Mouse (Mus musculus) heart, embryonic 13.5 days (tissue): ENCODE data around the gene Robo4. TPM values are rescaled to one million over a fixed set of nuclear protein-coding genes. Genes with fewer than 3 reads are reported as not detected.
A peak's percentile ranks its signal among the peaks of the same experiment; 100 is the strongest.

Experiments
- ATAC-seq: fragments of 200-750 bp; cut with Nextera tagmentation; 2 replicates; pipeline ENCODE4 v1.8.0; 2017; ENCODE audit warnings: moderate TSS enrichment; ENCODE audit not compliant: insufficient number of reproducible peaks, low FRiP score, low TSS enrichment; ENCODE audit errors: extremely low read depth
- H3K27ac ChIP-seq: fragments of 300-500 bp; sonication (generic); replicated peaks from 2 replicates; pipeline ENCODE4 v1.5.1; 2015; ENCODE audit warnings: moderate library complexity, mild to moderate bottlenecking, inconsistent platforms
- H3K27me3 ChIP-seq: fragments of 300-500 bp; sonication (generic); replicated peaks from 2 replicates; pipeline ENCODE4 v1.6.1; 2015; ENCODE audit warnings: mild to moderate bottlenecking, inconsistent platforms
- H3K36me3 ChIP-seq: fragments of 300-500 bp; sonication (generic); 2 replicates; pipeline ENCODE4 v1.6.1; 2015; ENCODE audit warnings: mild to moderate bottlenecking, inconsistent platforms
- H3K4me1 ChIP-seq: fragments of 300-500 bp; sonication (generic); 2 replicates; pipeline ENCODE4 v1.6.1; 2015; ENCODE audit warnings: inconsistent platforms
- H3K4me2 ChIP-seq: fragments of 300-500 bp; sonication (generic); 2 replicates; pipeline ENCODE4 v1.6.1; 2015; ENCODE audit warnings: inconsistent platforms, mild to moderate bottlenecking, moderate library complexity
- H3K4me3 ChIP-seq: fragments of 300-500 bp; sonication (generic); 2 replicates; pipeline ENCODE4 v1.5.1; 2015; ENCODE audit warnings: moderate library complexity, mild to moderate bottlenecking, inconsistent platforms
- H3K9ac ChIP-seq: fragments of 300-500 bp; sonication (generic); 2 replicates; pipeline ENCODE4 v1.6.1; 2015; ENCODE audit warnings: inconsistent platforms, mild to moderate bottlenecking, moderate library complexity
- H3K9me3 ChIP-seq: fragments of 300-500 bp; sonication (generic); 2 replicates; pipeline ENCODE4 v1.6.1; 2016; ENCODE audit warnings: inconsistent platforms
- WGBS: fragments of 180-500 bp; shearing (Covaris S2); methylation state at CpG from one replicate; pipeline ENCODE4 v1.1.7; 2015; ENCODE audit warnings: mixed read lengths; 5-methylcytosine and 5-hydroxymethylcytosine counted together
- polyA plus RNA-seq: library from polyadenylated mRNA; unstranded; fragments of >200 nt; fragmentation: Nextera tagmentation; extraction: Ambion mirVana; gene quantifications from 2 replicates; pipeline ENCODE4 v1.2.1, GENCODE M21; 2015

The Robo4 gene
- polyA plus RNA-seq, 1 experiment from 2014 or later, result 8.8 TPM

GRCm38 (mm10) chr9:37368081-37368830, 33.4 kb upstream of the Robo4 start:
- 65% methylated on average over 11 of the region's 11 CpGs for WGBS
- Histone ChIP-seq H3K4me2 (no peak overlapping the region), H3K4me3 (no peak overlapping the region), H3K9ac (no peak overlapping the region), H3K36me3 (no peaks in the 10 kb centered on the region), H3K27me3 (no peaks in the 10 kb centered on the region), H3K27ac (no peak overlapping the region), H3K9me3 (no peaks in the 10 kb centered on the region), H3K4me1 (no peaks in the 10 kb centered on the region)
- no peak for ATAC-seq

GRCm38 (mm10) chr9:37368860-37369259, 32.8 kb upstream of the Robo4 start:
- Histone ChIP-seq H3K27me3 (no peaks in the 10 kb centered on the region), H3K9me3 (no peaks in the 10 kb centered on the region), H3K27ac (no peak overlapping the region), H3K36me3 (no peaks in the 10 kb centered on the region), H3K4me1 (no peaks in the 10 kb centered on the region), H3K4me2 (no peak overlapping the region), H3K9ac (no peak overlapping the region), H3K4me3 (no peak overlapping the region)
- no peak for ATAC-seq
- WGBS, result 56% methylated on average over 8 of the region's 8 CpGs

- no peaks in the 10 kb centered on the region for H3K36me3 ChIP-seq
- no peak overlapping the region for H3K9ac ChIP-seq
- no peaks in the 10 kb centered on the region for H3K27me3 ChIP-seq
- H3K4me2 ChIP-seq, result no peak overlapping the region
- no peaks in the 10 kb centered on the region for H3K9me3 ChIP-seq
- H3K4me3 ChIP-seq, result no peak overlapping the region
- ATAC-seq, result no peak
- 79% methylated on average over 7 of the region's 7 CpGs for WGBS
- H3K4me1 ChIP-seq, result no peaks in the 10 kb centered on the region
- no peak overlapping the region for H3K27ac ChIP-seq
These were observed 30.4 kb upstream of the Robo4 start for GRCm38 (mm10) chr9:37371232-37371801.

- no peaks in the 10 kb centered on the region for H3K4me1 ChIP-seq
- no peak overlapping the region for H3K4me2 ChIP-seq
- no peak overlapping the region for H3K4me3 ChIP-seq
- no peak for ATAC-seq
- H3K36me3 ChIP-seq, result no peaks in the 10 kb centered on the region
- no peak overlapping the region for H3K9ac ChIP-seq
- 81% methylated on average over 5 of the region's 5 CpGs for WGBS
- H3K9me3 ChIP-seq, result no peaks in the 10 kb centered on the region
- 0 out of 2 replicates have a peak, but pooled peaks cover 5% of the 10 kb centered on the region for H3K27me3 ChIP-seq
- H3K27ac ChIP-seq, result no peak overlapping the region
These were observed 26.0 kb upstream of the Robo4 start for GRCm38 (mm10) chr9:37375718-37376117.

- Histone ChIP-seq H3K9ac (no peak overlapping the region), H3K9me3 (no peaks in the 10 kb centered on the region), H3K4me1 (0 out of 2 replicates have a peak, but pooled peaks cover 5% of the 10 kb centered on the region), H3K36me3 (no peaks in the 10 kb centered on the region), H3K27ac (no peak overlapping the region), H3K27me3 (peaks cover 63% of the 10 kb centered on the region), H3K4me3 (no peak overlapping the region), H3K4me2 (no peak overlapping the region)
- WGBS, result 77% methylated on average over 6 of the region's 6 CpGs
- ATAC-seq, result no peak
These were observed 18.5 kb upstream of the Robo4 start for GRCm38 (mm10) chr9:37383161-37383560.

- ATAC-seq, result no peak; the same call in 1 of the 2 replicates
- peak overlapping the region; percentile 91 for H3K4me2 ChIP-seq
- no peaks in the 10 kb centered on the region for H3K9me3 ChIP-seq
- H3K27ac ChIP-seq, result no peak overlapping the region
- 0 out of 2 replicates have a peak, but pooled peaks cover 5% of the 10 kb centered on the region for H3K4me1 ChIP-seq
- peak overlapping the region; percentile 80 for H3K9ac ChIP-seq
- WGBS, result 7% methylated on average over 54 of the region's 54 CpGs
- peaks cover 63% of the 10 kb centered on the region for H3K27me3 ChIP-seq
- H3K36me3 ChIP-seq, result no peaks in the 10 kb centered on the region
- peak overlapping the region; percentile 57 for H3K4me3 ChIP-seq
These were observed 17.2 kb upstream of the Robo4 start for GRCm38 (mm10) chr9:37384284-37385182.

GRCm38 (mm10) chr9:37390891-37391290, 10.8 kb upstream of the Robo4 start:
- Histone ChIP-seq H3K4me3 (no peak overlapping the region), H3K4me1 (no peaks in the 10 kb centered on the region), H3K9me3 (no peaks in the 10 kb centered on the region), H3K4me2 (no peak overlapping the region), H3K27me3 (peaks cover 17% of the 10 kb centered on the region), H3K36me3 (no peaks in the 10 kb centered on the region), H3K27ac (no peak overlapping the region), H3K9ac (no peak overlapping the region)
- no peak for ATAC-seq
- WGBS, result 53% methylated on average over 2 of the region's 2 CpGs

GRCm38 (mm10) chr9:37392071-37392470, 9.6 kb upstream of the Robo4 start:
- Histone ChIP-seq H3K4me3 (no peak overlapping the region), H3K4me1 (no peaks in the 10 kb centered on the region), H3K36me3 (no peaks in the 10 kb centered on the region), H3K4me2 (no peak overlapping the region), H3K9me3 (no peaks in the 10 kb centered on the region), H3K9ac (no peak overlapping the region), H3K27ac (no peak overlapping the region), H3K27me3 (peaks cover 9% of the 10 kb centered on the region)
- 61% methylated on average over 2 of the region's 2 CpGs for WGBS
- ATAC-seq, result no peak

- ATAC-seq, result no peak
- H3K4me1 ChIP-seq, result no peaks in the 10 kb centered on the region
- WGBS, result 67% methylated on average over 8 of the region's 8 CpGs
- H3K4me3 ChIP-seq, result no peak overlapping the region
- H3K9me3 ChIP-seq, result no peaks in the 10 kb centered on the region
- H3K4me2 ChIP-seq, result no peak overlapping the region
- no peaks in the 10 kb centered on the region for H3K27me3 ChIP-seq
- H3K9ac ChIP-seq, result no peak overlapping the region
- no peak overlapping the region for H3K27ac ChIP-seq
- no peaks in the 10 kb centered on the region for H3K36me3 ChIP-seq
These were observed 8.1 kb upstream of the Robo4 start for GRCm38 (mm10) chr9:37393482-37394131.

- Histone ChIP-seq H3K27ac (peak overlapping the region; percentile 54), H3K4me3 (no peak overlapping the region)
These were observed 1.1 kb upstream of the Robo4 start for GRCm38 (mm10) chr9:37400585-37400984.

GRCm38 (mm10) chr9:37402501-37402900, 804 bp downstream of the Robo4 start:
- Histone ChIP-seq H3K4me2 (peak overlapping the region; percentile 50), H3K4me1 (no peaks in the 10 kb centered on the region), H3K27ac (no peak overlapping the region), H3K9me3 (no peaks in the 10 kb centered on the region), H3K9ac (peak overlapping the region; percentile 58; the same call in 1 of the 2 replicates), H3K4me3 (peak overlapping the region; percentile 37), H3K27me3 (peaks cover 8% of the 10 kb centered on the region), H3K36me3 (no peaks in the 10 kb centered on the region)
- WGBS, result 78% methylated on average over 7 of the region's 7 CpGs
- ATAC-seq, result no peak

More at GRCm38 (mm10) chr9:37400585-37400984, 1.1 kb upstream of the Robo4 start:
- no peaks in the 10 kb centered on the region for H3K4me1 ChIP-seq
- no peaks in the 10 kb centered on the region; the same call in 1 of the 2 replicates for H3K27me3 ChIP-seq
- 45% methylated on average over 2 of the region's 2 CpGs for WGBS
- no peaks in the 10 kb centered on the region for H3K9me3 ChIP-seq
- ATAC-seq, result 0 out of 2 replicates have a peak, but pooled peaks have one; percentile 16
- H3K36me3 ChIP-seq, result no peaks in the 10 kb centered on the region
- no peak overlapping the region for H3K4me2 ChIP-seq
- no peak overlapping the region for H3K9ac ChIP-seq
